Mouse (Mus musculus) brain, adult 2 months (tissue): ENCODE results near the gene Gm5934.
"Not testable (repeated sequence)": the region's sequence is repeated elsewhere in the genome, so short reads cannot be mapped to it uniquely, and the experiment has no call there.

Experiments used
- DNase-seq: peaks from one replicate; pipeline ENCODE4 v3.0.0; 2011; ENCODE audit warnings: low read depth, low spot score

The Gm5934 gene

DNA sequence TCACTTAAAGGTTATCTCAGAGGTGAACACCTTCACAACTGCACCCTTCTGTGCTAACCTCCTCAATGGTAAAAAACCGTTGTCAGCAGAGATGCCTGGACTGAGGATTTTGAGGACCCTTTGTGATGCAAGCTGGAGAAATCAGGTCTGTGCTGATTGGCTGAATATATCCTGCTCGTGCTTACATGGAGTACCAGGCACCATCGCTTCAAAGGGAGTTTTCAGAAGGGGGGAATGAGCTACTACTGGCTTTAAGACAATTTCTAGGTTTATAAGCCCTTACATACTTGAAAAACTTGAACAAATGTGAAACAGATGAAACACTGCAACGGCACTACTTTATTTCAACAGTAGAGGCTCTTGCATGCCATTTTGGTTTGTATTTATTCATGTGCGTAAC, at the start of gene Gm5934:
TSS of gene Gm5934 (minus strand) at position 101 of the 400 bp plus-strand sequence.
- not testable (repeated sequence) for DNase-seq
